Mouse (Mus musculus): Measurements from ENCODE around the gene Fto.

The Fto gene

DNA sequence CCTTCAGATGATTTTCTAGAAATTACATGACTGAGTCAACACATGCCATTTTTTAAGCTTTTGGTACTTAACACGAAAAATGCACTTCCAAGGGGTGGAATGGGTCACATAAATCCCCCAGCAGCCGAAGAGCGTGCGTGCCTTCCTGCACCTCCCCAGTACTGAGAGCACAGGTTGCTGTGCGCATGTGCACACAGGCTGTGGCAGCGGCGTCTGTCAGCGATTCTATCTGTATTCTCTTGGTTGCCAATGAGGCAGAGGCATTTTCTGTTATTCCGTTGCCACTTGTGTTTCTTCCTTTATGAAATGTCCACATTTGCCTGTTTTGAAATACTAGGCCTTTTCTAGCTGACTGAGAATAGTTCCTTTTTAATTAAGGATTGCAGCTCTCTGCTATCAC, 324.4 kb downstream of the Fto start:
- in situ Hi-C loops (cut with MboI, MseI): no loop called here

DNA sequence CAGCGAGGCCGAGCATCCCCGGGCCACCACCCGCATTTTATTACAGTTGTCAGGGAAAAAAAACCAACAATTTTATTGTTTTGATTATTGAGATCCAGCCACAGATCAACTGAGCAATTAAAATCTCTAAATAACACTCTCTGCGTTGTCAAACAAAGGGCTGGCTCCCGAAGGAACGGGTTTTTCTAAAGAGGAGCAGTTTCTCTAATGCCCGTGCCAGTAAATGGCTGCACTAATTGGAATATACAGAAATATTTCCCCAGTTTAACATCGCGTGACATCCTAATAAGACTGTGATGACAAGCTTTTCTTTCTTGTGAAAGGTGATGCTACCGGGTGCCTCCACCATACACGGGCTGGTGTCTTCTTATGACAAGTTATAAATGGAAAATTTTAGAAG, 324.9 kb downstream of the Fto start:
- in situ Hi-C loops (cut with MboI, MseI): no loop called here

DNA sequence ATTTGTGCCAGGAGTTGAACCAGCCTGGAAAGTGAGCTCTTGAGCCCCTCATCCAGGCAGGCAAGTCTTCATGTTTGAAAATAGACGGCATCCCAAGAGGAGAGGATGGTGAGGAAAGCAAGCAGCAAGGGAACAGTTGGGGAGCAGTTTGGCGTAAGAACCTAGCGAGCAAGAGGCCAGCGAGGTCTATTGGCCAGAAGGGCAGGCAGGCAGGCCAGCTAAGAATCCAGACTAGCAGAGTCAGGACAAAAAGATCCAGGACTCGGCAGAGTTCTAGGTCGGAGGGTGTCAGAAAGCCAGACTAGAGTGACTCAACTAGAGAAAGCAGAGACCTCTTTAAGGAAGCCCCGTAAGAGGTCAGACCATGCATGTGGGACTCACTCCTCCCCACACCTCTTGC, 327.1 kb downstream of the Fto start:
- in situ Hi-C loops (cut with MboI, MseI): no loop called here

DNA sequence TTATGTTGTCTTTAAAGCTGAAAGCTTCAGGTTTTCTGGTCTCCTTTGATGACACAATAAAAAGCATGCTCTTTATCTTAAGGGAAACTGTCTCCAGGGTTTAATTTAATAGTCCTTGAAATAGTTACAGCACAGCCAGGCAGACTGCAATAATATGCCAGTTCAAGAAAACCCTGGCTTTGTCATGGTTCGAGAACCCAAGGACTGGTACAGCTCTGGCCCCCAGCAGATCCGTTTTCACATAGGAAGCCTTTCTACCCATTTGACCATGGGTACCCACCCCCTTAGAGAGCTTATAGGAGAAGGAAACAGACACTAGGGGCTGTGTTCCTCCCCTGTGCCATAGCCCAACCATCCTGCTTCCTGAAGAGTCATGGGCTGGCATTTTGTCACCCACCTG, 332.2 kb downstream of the Fto start:
- in situ Hi-C loops (cut with MboI, MseI): no loop called here

DNA sequence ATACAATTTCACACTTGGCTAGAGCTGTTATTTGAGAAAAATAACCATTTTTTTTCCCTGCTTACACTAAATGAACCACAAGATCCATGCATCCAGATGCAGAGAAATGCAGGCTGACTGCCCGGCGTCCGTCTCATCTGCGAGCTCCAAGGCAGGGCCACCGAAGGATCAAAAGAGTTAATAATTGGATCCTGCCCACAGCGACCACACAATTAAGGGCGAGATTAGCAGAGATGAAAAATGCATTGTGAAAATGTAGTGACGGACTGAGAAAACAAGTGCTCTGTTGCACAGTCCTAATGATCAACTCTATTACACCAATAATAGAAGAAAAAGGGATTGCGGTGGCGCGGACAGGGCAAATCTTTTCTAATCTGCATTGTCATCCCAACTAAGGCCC, 334.6 kb downstream of the Fto start:
- in situ Hi-C loops (cut with MboI, MseI): no loop called here

DNA sequence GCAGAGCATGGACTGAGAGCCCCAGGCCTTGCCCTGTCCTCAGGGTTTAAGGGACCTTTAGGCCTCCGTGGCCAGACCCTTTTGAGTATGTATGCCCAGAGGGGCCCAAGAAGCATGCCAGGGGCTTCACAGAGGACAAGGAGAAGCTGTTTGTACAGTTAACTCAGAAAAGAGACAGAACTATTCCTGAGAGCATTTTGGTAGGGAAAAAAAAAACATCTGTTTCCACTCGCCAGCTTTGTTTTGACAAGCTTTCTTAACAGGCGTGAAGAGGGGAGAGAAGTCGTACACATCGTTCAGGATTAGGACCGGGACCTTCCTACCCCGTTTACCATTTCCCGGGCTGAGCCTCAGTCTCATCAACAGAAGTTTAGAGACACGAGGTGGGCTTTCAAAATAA, 335.5 kb downstream of the Fto start:
- in situ Hi-C loops (cut with MboI, MseI): no loop called here

DNA sequence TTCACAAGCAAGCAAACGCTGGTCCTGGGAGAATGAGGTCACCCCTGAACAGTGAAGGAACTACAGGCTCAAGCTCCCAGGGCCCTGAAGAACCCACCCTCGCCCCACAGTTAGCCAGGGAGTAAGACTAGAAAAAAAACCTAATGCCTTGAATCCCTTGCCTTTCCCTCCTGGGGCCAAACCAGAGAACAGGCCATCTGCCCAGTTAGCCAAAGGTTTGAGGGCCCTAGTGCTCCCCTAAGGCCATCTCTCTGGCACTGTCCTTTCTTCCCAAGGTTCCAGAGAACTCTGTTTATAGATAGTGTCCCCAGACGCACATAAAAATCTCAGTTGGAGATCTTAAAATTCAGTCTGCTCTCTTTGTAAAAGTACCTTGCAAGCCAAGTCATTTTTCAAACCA, 340.2 kb downstream of the Fto start:
- in situ Hi-C loops (cut with MboI, MseI): no loop called here

DNA sequence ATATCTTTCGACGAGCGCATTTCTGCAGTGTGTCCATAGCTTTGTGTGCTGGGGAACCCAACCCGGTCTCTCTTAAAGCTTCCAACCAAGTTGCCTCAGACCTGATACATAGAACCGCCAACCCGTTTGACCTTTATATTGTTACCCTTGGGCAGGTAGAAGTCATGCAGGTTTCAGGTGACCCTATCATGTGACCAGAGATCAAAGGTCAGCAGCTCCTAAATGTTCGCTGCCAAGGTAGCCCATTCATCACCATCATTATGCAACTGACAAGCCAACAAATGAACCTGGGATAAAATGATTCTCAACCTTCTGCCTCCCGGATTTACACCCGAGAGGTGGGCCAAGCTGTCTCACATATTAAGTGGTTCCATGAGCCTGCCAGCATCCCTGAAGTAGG, 344.1 kb downstream of the Fto start:
- in situ Hi-C loops (cut with MboI, MseI): no loop called here

DNA sequence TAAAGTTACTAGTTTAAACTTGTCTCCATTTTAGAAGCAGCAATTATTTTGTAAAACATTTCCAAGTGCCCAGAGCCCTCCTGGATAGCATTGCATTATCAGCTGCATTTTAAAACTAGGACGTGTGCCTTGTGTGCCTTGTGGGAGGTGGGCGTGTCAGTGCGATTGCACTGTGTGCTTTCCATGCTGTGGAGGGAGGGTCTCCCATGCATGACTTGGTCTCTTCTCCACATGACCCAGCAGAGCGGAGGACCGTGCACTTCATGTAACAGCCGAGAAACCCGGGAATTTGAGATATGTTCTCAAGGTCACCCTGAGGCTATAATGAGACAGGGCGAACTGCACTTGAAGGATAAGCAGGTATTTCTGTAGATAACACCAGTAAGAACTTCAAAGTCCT, 347.6 kb downstream of the Fto start:
- in situ Hi-C loops (cut with MboI, MseI): no loop called here

DNA sequence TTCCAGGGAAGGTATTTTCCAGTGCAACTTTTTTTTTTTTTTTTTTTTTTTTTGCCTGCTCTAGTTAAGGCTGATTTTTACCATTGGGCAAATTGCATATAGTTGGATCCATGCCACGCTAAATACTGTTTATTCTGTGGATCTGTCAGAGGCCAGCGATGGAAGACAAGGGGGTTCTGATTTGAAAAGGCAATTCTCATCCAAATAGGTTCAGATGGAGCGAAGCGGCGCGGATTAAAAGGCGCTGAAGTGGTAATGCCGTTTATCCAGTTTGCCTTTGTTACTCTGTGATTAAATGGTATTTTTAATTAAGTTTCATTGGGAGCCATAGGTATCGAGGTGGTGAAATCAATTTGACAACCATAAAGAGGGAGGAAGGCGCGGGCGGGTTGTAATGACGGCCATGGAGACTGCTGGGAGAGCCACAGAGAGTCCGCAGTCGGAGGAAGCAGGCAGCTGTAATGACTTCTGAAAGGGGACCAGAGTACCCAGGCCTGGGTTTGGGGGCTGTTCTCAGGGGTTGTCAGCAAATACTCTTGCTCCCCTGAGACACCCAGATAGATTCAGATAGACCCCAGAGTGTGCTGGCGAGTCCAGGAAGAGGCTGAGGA, 356.2 kb downstream of the Fto start:
- in situ Hi-C loops (cut with MboI, MseI): loop anchor here (5.0 kb wide), 1 partner anchor 108 kb away; no protein-coding TSS in a partner anchor

DNA sequence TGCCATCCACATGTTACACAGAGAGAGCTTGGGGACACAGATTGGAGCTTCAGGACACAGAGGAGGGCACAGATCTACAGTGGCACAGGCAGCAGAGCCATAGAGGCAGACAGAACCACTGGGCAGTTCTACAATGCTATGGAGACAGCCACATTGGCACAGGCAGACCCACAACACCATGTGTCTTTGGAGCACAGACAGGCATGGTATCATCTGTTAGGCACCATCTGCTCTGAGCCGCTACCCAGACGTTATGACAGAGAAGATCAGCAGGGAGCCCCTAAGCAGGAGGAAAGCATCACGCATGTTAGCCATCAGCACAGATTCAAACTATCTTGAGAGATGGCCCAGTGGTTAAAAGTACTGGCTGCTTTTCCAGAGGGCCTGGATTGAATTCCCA, 363.6 kb downstream of the Fto start:
- in situ Hi-C loops (cut with MboI, MseI): no loop called here

DNA sequence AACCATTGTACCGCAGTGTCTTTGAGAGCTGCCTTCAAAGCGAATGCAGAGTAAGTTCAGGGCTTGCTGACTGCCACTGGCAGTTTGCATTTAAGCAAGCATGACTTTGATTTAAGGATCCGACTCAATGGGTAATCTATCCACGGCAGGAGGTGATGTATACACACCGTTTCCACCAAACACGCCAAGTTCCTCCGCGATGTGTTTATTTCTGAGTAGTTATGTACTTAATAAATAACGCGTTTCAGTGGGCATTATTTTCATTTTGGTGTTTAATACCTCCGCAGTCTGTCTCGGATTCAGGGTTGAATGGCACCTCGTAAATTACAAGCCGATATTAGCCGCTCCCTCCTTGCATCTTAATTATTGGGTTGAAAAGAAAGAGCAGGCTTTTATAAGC, 366.1 kb downstream of the Fto start:
- in situ Hi-C loops (cut with MboI, MseI): no loop called here

DNA sequence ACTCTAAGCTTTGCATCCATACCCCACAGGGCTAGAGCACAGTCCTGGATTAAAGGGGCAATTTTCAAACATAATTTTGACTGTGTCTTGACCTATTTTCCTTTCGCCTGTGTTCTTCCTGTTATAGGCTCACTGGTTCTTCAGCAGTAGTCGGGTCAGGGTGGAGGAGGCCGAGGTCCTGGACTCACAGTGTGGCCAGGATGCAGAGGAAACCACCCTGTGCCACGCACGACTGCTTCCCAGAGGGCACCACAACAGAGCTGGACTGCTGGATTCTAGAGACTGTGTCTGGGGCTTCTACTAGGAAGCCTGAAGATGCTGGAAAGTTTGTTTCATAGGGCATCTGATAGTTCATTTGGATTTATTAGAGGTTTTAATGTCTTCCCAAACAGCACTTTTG, 366.8 kb downstream of the Fto start:
- in situ Hi-C loops (cut with MboI, MseI): no loop called here

DNA sequence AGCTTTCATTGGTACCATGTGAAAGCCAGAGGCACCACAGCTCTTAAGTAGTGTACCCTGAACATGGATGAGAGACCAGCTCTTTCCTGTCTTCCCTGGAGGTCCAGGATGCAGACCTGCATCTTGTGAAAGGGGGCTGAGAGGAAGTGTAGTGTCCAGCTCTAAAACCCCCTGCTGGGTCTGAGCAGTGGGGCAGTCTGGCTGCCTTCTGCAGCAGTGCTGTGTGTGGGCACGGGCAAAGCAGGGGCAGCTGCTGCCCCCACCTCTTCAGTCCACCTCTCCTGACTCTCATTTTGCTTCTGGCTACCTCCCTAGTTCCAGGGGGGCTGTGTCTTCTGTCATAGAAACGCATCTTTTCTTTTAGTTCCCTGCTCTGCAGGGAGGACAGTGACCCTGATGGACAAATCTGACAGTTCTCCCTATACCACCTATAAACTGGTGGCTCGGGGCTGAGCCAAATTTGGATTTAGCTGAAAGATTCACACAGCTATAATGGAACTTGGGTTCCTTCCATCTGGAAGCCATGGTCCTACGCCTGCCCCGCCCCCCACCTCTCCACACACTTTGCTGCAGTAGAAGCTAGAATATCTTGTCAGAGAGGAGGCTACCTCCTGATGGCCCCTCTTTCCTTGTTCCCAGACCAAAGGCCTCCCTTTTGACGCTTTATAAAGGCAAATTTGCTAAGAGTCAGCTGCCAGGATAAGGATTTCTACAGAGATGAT, 371.4 kb downstream of the Fto start:
- in situ Hi-C loops (cut with MboI, MseI): no loop called here

DNA sequence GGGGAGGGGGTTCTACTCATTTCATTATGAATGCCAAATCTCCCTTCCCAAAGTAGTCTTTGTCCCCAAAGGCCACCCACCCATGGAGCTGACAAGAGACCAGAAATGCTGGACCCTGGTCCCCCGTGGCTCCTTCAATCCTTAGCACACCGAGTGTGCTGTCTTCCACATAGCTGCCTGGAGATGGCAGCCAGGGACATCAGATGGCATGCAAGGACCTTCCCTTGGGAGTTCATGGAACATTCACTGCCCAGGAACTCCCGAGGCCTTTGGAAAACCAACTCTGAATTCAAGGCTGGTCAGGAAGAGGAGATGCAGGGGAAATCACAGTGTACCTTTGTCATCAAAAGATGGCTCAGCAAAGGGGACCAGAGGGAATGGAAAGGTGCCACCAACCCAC, 372.1 kb downstream of the Fto start:
- in situ Hi-C loops (cut with MboI, MseI): no loop called here

DNA sequence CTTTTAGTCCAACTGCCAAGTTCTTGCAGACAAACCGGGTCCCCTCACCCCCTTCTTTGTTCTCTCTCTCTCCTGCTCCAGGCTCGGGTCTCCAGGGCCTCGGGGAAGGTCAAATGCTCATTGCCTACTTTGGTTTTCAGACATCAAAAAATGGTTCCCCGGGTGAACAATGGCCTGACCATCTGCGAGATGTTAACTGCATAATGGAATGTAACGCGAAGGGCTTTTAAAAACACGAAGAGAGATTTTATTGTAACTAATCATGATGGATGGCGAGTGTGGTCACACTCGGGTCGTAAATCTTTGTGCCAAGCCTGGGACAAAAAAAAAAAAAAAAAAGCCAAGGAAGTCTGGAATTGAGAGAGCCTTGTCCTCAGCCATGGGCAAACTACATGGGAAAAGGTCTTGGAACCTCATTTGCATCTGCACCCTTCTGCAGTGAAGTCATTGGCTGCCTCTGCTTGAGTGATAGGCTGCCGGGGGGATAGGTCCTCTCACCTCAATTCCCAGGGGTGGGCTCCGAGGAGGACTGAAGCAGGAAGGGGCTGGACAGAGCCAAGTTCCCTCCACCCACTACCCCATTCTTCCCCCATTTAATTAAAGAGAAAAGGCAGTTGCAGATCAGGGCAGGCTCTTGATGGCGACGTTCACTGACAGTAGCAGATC, 378.9 kb downstream of the Fto start:
- in situ Hi-C loops (cut with MboI, MseI): no loop called here

DNA sequence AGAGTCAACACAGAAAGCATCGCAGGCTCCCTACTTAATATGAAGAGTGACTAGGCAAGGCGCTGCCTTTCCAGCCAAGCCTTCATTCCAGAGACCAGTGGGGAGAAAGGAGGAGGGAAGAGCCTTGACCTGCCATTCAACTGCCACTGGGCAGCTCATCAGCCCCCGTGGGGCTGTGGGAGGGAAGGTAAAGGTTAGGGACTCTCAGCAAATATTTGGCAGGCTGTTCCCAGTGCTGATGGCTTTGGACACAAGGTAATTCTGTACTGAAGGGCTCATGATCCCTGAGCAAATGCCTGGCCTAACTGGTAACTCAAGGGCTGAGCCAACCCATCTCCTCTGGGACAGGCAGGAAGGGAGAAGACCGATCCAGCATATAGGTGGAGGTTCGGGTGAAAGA, 393.2 kb downstream of the Fto start:
- in situ Hi-C loops (cut with MboI, MseI): no loop called here

DNA sequence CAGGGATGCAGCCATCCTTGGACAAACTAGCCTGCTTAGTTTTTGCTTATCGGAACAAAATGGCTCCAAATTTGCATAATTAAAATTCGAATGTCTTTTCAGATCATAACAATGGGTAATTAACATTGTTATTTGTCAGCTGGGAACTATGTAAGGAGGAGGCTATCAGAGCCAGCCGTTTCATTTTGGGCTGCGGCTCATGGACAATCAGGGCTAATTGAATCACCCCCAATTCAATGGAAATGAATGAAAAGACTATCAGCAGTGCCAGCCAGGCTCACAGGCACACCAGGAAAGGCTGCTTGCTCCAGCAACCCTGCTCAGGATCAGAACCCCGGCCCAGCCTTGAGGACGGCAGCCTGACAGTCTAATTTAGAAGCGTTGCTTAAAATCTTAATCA, 395.3 kb downstream of the Fto start:
- in situ Hi-C loops (cut with MboI, MseI): no loop called here

DNA sequence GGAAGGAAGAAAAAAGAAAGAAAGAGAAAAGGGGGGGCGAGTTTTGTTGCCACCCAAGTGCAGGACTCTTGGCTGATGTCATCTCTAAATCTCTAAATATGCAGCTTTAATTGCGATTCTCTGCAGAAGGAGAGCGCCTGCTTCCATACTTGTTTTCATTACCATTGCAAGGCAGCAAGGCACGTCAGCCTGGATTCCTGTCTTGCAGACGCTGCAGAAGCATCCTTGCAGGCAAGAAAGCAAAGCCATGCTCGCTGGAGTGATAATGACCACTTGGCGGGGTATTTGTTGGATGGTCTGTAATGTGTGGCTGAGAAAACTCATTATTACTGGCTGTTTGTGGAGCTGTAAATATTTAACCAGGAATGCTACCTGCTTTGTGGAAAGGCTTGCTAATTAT, 396.4 kb downstream of the Fto start:
- in situ Hi-C loops (cut with MboI, MseI): no loop called here

DNA sequence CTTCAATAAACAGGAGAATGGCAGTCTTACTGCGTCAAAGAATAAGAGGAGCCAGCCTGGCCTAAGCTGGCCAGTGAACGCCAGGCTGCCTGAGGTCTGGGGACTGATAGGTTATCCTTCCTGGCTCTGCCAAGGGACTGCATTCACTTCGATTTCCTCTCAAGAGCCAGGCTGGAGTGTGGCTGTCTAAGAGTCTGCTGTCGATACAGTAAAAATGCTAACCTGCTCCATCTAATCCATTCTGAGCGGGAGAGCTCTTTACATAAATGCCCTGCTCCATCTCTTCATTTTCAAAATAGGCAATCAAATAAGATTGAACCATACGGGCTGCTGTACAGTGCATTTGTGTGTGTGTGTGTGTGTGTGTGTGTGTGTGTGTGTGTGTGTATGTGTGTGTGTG, 397.9 kb downstream of the Fto start:
- in situ Hi-C loops (cut with MboI, MseI): no loop called here

DNA sequence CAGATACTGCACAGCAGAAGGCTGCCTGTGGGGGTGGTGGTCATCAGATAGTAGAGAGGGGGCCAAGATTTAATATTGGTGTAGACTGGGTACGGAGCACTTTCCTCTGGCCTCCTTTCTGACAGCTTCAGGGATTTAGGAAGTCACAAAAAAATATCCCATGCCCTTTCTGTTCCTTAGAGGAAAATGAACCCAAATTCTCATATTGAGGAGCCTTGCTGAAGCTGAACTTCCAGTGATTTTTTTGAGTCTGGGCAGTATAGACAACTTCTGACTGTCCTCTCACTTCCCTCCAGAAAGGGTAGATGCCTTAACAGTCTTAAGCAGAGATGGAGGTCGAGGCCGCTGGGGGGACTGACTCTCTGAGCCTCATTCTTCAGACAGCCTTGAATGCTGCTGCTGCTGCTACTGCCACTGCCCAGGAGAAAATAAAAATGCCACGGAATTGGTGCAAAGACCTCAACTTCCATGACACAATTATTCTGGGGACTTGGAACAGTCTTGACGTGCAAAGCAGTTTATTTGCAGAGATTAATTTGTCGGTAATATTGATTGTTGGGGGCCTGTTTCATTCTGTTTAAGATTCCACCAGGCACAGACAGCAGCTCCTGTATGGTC, 398.8 kb downstream of the Fto start:
- in situ Hi-C loops (cut with MboI, MseI): no loop called here

DNA sequence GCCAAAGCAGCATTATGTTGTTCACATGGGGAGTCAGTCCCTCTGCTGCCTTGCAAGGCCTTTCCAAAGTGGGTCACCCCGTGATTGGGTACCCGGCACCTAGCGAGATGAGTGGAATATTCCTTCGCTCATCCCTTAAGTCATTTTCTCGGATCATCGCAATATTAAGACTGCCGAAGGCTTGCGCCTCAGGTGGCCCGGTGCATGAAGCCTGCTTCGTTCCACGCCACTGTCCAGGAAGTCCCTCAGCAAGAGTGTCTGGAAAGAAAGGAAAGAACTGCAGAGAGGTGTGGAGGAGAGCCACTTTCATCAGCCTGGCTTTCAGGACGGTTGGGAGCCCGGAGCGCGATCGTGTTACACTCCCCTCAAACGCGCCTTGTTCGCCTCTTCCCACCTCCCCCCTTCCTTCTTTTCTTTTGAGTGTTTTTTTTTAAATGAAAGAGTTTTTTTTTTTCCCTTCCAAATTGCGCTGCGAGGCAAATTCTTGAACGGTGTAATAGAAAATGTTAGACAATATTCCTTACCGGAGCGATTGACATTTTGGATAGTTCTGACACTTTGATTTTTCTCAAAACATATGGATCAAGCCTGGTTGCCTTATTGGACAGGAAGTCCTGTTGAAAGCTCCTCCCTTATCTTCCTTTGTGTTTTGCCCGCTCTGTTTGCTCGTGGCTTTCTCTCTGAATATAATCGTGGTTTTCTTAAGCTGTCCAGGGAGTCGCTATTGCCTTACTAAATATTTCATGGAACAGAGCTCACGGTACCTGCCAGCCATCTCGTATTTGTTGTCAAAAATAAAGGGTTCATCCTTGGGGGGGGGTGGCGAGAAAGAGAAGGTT, 399.6 kb downstream of the Fto start:
- in situ Hi-C loops (cut with MboI, MseI): no loop called here

All from T-helper 2 cell (primary cell).